Mouse (Mus musculus) olfactory bulb, adult 2 months (tissue): ENCODE data around the gene Folr2.

ENCODE experiments used
- CTCF ChIP-seq: fragments of 200-500 bp; IDR thresholded peaks from 2 replicates; pipeline ENCODE4 v1.5.1; 2012; ENCODE audit warnings: low read depth, mild to moderate bottlenecking, low read length, moderate library complexity; ENCODE audit not compliant: insufficient read depth
- POLR2A ChIP-seq: fragments of 200-500 bp; IDR thresholded peaks from 2 replicates; pipeline ENCODE4 v1.6.1; 2012; ENCODE audit warnings: mild to moderate bottlenecking, low read depth, low read length, moderate library complexity; ENCODE audit not compliant: insufficient read depth

DNA sequence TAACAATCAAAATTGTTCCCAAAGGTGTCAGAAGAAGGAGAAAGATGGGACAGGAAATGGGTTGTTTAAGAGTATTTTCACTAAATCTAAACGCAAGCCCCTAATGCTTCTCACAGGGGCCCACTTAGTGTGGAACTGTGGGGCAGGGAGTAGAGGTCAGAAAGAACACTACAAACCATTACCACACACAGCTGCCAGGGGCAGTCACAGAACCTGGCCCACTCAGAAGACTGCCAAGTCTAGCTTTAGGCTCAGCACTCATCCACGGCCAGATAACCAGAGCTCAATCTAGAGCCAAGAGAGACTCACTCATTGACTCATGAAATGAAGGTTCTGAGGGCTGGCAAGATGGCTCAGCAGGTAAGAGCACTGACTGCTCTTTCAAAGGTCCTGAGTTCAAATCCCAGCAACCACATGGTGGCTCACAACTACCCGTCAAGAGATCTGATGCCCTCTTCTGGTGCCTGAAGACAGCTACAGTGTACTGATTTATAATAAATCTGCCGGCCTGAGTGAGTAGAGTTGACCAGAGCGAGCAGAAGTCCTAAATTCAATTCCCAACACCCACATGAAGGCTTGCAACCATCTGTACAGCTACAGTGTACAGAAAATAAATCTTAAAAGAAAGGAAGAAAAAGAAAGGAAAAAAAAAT is 21.4 kb downstream of the Folr2 start:
- TF ChIP-seq CTCF: no peak
- TF ChIP-seq POLR2A: no peak
